Mouse (Mus musculus) lung, embryonic 16.5 days (tissue): ENCODE results near the gene Arl6ip1. TPM values are rescaled to one million over a fixed set of nuclear protein-coding genes. Genes with fewer than 3 reads are reported as not detected.

Source experiments
- ATAC-seq: fragments of 200-750 bp; cut with Nextera tagmentation; 2 replicates; pipeline ENCODE4 v1.8.0; 2017; ENCODE audit warnings: low read depth, mild to moderate bottlenecking, moderate library complexity
- H3K27ac ChIP-seq: fragments of 300-500 bp; sonication (generic); 2 replicates; pipeline ENCODE4 v1.5.1; 2014; ENCODE audit warnings: mild to moderate bottlenecking, control low read depth, low read length
- H3K27me3 ChIP-seq: fragments of 300-500 bp; sonication (generic); 2 replicates; pipeline ENCODE4 v1.6.1; 2014; ENCODE audit warnings: low read depth, low read length, mixed read lengths; ENCODE audit not compliant: control insufficient read depth, insufficient read depth
- H3K36me3 ChIP-seq: fragments of 300-500 bp; sonication (generic); 2 replicates; pipeline ENCODE4 v1.6.1; 2014; ENCODE audit warnings: low read length; ENCODE audit not compliant: control insufficient read depth, insufficient read depth
- H3K4me1 ChIP-seq: fragments of 300-500 bp; sonication (generic); replicated peaks from 2 replicates; pipeline ENCODE4 v1.6.1; 2014; ENCODE audit warnings: low read length, mixed read lengths; ENCODE audit not compliant: control insufficient read depth, insufficient read depth
- H3K4me2 ChIP-seq: fragments of 300-500 bp; sonication (generic); 2 replicates; pipeline ENCODE4 v1.6.1; 2014; ENCODE audit warnings: low read depth, low read length, control low read depth
- H3K4me3 ChIP-seq: fragments of 300-500 bp; sonication (generic); 2 replicates; pipeline ENCODE4 v1.5.1; 2014; ENCODE audit warnings: mild to moderate bottlenecking, low read length, control low read depth
- H3K9ac ChIP-seq: fragments of 300-500 bp; sonication (generic); 2 replicates; pipeline ENCODE4 v1.6.1; 2014; ENCODE audit warnings: low read length, control low read depth
- H3K9me3 ChIP-seq: fragments of 300-500 bp; sonication (generic); 2 replicates; pipeline ENCODE4 v1.6.1; 2016; ENCODE audit warnings: low read length; ENCODE audit not compliant: control insufficient read depth
- WGBS: fragments of 180-500 bp; shearing (Covaris S2); extraction: QIAGEN DNeasy Blood & Tissue Kit; methylation state at CpG from one replicate; pipeline ENCODE4 v1.1.7; 2014; 5-methylcytosine and 5-hydroxymethylcytosine counted together
- polyA plus RNA-seq: library from polyadenylated mRNA; unstranded; fragments of >200 nt; fragmentation: Nextera tagmentation; extraction: Ambion mirVana; gene quantifications from 2 replicates; pipeline ENCODE4 v1.2.1, GENCODE M21; 2015

Arl6ip1 gene
- polyA plus RNA-seq, 1 experiment from 2014 or later = 633 TPM

- 61% methylated on average over 1 of the region's 1 CpGs for WGBS
These were observed 21.8 kb downstream of the Arl6ip1 start for GRCm38 (mm10) chr7:118107671-118108070.

GRCm38 (mm10) chr7:118104458-118105052 lies 24.9 kb downstream of the Arl6ip1 start:
- no peaks in the 10 kb centered on the region for H3K4me1 ChIP-seq
- no peak overlapping the region for H3K27ac ChIP-seq
- no peak overlapping the region for H3K4me3 ChIP-seq
- no peaks in the 10 kb centered on the region for H3K9me3 ChIP-seq
- no peak for ATAC-seq
- H3K36me3 ChIP-seq = peaks cover 28% of the 10 kb centered on the region
- WGBS = 55% methylated on average over 5 of the region's 5 CpGs
- no peak overlapping the region for H3K4me2 ChIP-seq
- H3K9ac ChIP-seq = no peak overlapping the region
- no peaks in the 10 kb centered on the region for H3K27me3 ChIP-seq

More at GRCm38 (mm10) chr7:118107671-118108070, 21.8 kb downstream of the Arl6ip1 start:
- H3K36me3 ChIP-seq = peaks cover 45% of the 10 kb centered on the region
- no peak overlapping the region for H3K27ac ChIP-seq
- no peak overlapping the region for H3K4me3 ChIP-seq
- H3K27me3 ChIP-seq = no peaks in the 10 kb centered on the region
- H3K4me1 ChIP-seq = peaks cover 11% of the 10 kb centered on the region
- no peak for ATAC-seq
- H3K9me3 ChIP-seq = no peaks in the 10 kb centered on the region
- no peak overlapping the region for H3K4me2 ChIP-seq
- H3K9ac ChIP-seq = no peak overlapping the region

GRCm38 (mm10) chr7:118103462-118104379 lies 25.7 kb downstream of the Arl6ip1 start:
- peaks cover 21% of the 10 kb centered on the region for H3K36me3 ChIP-seq
- H3K4me3 ChIP-seq = no peak overlapping the region
- H3K27me3 ChIP-seq = no peaks in the 10 kb centered on the region
- ATAC-seq = peak; percentile 23; the same call in 1 of the 2 replicates
- H3K9ac ChIP-seq = no peak overlapping the region
- H3K9me3 ChIP-seq = no peaks in the 10 kb centered on the region
- no peak overlapping the region for H3K4me2 ChIP-seq
- H3K27ac ChIP-seq = no peak overlapping the region
- 32% methylated on average over 5 of the region's 5 CpGs for WGBS
- H3K4me1 ChIP-seq = no peaks in the 10 kb centered on the region

- Histone ChIP-seq H3K9me3 (no peaks in the 10 kb centered on the region), H3K27me3 (no peaks in the 10 kb centered on the region), H3K36me3 (peaks cover 13% of the 10 kb centered on the region), H3K9ac (no peak overlapping the region), H3K4me1 (no peaks in the 10 kb centered on the region), H3K4me3 (no peak overlapping the region), H3K27ac (no peak overlapping the region), H3K4me2 (no peak overlapping the region)
- 38% methylated on average over 4 of the region's 4 CpGs for WGBS
- peak; percentile 56 for ATAC-seq
These were observed 26.6 kb downstream of the Arl6ip1 start for GRCm38 (mm10) chr7:118102678-118103461.

GRCm38 (mm10) chr7:118102231-118102630 lies 27.2 kb downstream of the Arl6ip1 start:
- no peak overlapping the region for H3K27ac ChIP-seq
- H3K4me1 ChIP-seq = no peaks in the 10 kb centered on the region
- peaks cover 7% of the 10 kb centered on the region; the same call in 1 of the 2 replicates for H3K36me3 ChIP-seq
- H3K27me3 ChIP-seq = no peaks in the 10 kb centered on the region
- H3K4me2 ChIP-seq = no peak overlapping the region
- 41% methylated on average over 4 of the region's 4 CpGs for WGBS
- no peak overlapping the region for H3K9ac ChIP-seq
- H3K9me3 ChIP-seq = no peaks in the 10 kb centered on the region
- ATAC-seq = no peak
- H3K4me3 ChIP-seq = no peak overlapping the region

- Histone ChIP-seq H3K4me2 (no peak overlapping the region), H3K9ac (no peak overlapping the region), H3K27me3 (no peaks in the 10 kb centered on the region), H3K36me3 (no peaks in the 10 kb centered on the region), H3K4me3 (no peak overlapping the region), H3K4me1 (no peaks in the 10 kb centered on the region), H3K27ac (no peak overlapping the region), H3K9me3 (no peaks in the 10 kb centered on the region)
- whole genome bisulfite sequencing = 55% methylated on average over 7 of the region's 7 CpGs
- ATAC-seq = no peak
These were observed 31.8 kb downstream of the Arl6ip1 start for GRCm38 (mm10) chr7:118097615-118098014.

GRCm38 (mm10) chr7:118079987-118080386 lies 49.5 kb downstream of the Arl6ip1 start:
- no peak for ATAC-seq
- Histone ChIP-seq H3K9ac (no peak overlapping the region), H3K4me1 (no peaks in the 10 kb centered on the region), H3K27me3 (no peaks in the 10 kb centered on the region), H3K36me3 (no peaks in the 10 kb centered on the region), H3K27ac (no peak overlapping the region), H3K9me3 (no peaks in the 10 kb centered on the region), H3K4me3 (no peak overlapping the region), H3K4me2 (no peak overlapping the region)
- WGBS = 54% methylated on average over 4 of the region's 4 CpGs

GRCm38 (mm10) chr7:118079097-118079496 lies 50.4 kb downstream of the Arl6ip1 start:
- Histone ChIP-seq H3K36me3 (no peaks in the 10 kb centered on the region), H3K4me2 (no peak overlapping the region), H3K4me1 (no peaks in the 10 kb centered on the region), H3K27ac (no peak overlapping the region), H3K4me3 (no peak overlapping the region), H3K27me3 (no peaks in the 10 kb centered on the region), H3K9me3 (no peaks in the 10 kb centered on the region), H3K9ac (no peak overlapping the region)
- 87% methylated on average over 5 of the region's 5 CpGs for WGBS
- ATAC-seq = no peak
